Mouse (Mus musculus) yolk sac, embryonic 10.5 days (tissue): ENCODE results near the gene Ern1.

Experiments used
- DNase-seq: peaks from one replicate; pipeline ENCODE4 v3.0.0-alpha.2; 2017; ENCODE audit warnings: low spot score

Ern1 gene

DNA sequence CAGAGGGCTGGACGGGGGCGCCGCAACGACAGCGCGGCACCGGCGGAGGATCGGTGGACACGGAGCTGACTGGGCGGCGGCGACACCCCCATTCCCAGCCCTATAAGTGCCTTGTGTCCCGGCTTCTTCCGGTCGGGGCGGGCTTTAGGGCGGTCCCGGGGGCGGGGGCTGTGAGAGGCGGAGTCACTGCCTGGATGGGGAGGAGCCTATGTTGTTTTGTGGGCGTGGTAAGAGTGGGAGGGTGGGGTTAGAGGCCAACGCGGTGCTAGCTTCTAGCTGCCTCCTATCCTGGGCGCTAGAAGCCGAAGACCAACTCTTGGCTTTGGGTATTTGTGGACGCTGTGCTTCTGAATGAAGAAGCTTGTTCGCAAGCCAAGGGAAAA lies at the start of gene Ern1:
Ern1 (minus strand) TSS at position 120 of the 383 bp plus-strand sequence.
- DNase-seq, result peak; percentile 98

DNA sequence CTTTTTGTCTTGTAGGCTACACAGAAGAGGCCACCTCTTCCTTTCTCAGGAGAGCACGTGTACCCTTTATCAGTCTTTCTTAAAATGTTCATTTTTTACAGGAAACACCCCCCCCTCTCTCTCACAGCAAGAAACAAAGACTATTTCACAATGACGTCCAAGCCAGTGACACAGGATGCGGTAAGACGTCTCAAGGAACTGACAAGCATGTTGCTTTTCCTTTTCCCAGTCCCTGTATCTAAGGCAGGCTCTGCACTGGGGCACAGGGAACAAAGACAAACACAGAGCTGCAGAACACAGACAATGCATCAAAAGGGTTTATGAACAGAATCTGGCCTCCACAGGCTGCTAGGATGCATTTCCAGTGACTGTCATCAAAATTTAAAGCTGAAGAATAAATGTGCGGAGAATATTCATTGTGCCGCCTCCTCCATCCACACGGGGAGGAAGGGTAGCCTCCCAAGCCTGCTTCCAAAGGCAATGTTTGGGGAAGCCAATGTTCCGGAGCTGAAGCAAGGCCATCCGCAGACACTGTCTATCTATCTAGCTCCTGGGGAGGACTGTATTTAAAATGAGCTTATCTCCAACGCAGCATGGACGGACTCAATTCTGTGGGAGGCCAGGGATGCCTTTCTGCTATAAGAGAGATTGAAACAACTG lies 48.7 kb upstream of the Ern1 start:
- DNase-seq, result no peak

DNA sequence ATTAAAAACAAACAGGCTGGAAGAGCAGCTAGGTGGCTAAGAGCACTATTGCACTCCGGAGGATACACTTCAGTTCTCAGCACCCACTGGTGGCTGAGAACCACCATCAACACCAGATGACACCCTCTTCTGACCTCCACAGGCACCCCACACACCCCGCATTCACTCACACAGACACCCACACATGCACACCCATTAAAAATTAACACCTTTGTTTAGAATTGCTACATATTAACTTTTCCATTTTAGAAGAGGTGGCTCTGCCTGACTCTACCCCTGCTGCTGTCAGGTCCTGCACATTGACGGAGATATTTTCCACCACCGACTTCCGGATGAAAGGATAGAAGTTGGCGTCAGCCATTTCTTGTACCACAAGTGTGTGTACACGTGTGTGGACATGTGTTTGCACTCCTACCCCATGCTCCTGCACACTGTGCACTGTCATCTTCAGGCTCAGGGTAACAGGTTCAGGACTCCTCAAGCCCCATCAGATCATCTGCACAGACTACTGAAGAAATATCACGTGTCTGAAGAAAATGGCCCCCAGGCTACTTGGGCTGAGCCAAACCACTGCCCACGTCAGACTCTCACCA lies 48.1 kb upstream of the Ern1 start:
- no peak for DNase-seq

DNA sequence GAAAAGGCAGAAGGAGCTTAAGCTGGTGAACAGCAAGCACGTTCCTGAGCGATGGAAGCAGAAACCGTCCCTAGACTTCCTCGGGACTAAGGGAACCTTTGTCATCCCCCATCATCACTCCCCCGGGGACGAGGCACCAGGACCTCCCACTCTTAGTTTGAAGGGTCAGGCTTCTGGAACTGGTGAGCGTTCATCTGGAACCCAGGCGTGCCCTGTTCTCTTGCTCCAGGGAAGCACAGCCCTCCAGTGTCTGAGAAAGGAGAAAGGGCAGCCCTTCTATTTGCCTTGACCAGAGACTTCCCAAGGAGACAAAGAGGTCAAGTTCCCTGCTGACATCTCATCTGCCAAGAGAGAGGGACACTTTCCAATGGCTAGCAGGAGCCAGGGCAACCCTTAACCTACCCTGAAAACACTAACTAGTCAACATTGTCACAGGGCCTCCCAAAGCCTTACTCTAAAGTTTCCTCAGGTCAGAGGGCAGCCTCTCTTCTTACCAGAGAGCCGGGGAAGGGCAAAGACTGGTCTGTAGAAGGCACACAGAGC lies 44.7 kb upstream of the Ern1 start:
- peak; percentile 53 for DNase-seq

DNA sequence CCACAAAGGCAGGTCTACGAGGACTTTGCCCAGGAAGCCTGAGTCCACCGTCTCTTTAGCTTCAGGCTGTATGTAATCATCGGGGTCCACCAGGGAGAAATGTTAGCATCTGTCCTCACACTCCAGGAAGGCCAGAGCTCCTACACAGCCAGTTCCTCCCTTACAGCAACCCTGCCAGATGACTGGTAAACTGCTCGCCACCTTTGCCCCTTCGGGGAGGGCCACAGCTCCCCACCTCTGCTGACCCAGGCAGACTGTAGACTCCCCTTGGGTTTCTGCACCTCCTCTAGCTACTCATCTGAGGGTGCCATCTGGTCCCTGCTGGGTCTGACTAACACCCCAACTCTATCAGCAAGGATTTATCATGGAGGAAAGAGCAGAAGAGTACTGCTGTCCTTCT lies 42.1 kb upstream of the Ern1 start:
- DNase-seq, result peak; percentile 44

DNA sequence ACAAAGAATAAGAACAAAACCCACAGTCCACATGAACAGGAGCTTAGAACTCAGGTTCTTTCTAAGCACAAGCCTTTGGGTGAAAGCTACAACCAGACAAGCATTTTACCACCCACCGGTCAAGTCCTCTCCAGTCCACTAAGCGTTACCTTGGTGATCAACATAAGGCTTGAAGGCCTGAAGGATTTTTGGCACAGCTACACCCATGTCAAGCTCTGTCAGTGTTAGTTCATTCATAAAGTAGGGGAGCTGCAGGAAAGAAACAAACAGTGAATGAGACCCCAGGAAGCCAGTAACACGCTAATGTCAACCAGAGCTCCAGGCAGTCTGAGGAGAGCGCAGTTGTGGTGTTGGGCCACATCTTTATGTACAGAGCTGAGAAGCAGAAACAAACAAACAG lies 41.5 kb upstream of the Ern1 start:
- DNase-seq, result no peak

DNA sequence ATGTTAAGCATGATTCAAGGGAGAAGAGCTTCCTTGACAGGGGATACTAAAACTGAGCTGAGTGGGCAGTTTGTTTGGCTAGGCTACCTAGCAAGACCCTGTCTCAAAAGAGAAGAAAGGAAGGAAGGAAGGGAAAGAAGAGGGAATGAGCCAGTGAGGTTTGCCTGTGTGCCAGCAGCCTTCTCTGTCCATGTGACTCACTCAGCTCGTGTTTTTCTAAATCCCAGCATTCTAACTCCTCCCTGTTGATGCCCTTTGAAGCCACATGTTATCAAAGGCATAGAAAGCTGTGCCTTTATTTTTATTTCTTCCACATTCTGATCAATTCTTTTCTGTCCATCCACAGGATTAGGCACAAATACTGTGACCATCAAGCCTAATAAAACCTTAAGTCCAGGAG lies 40.3 kb upstream of the Ern1 start:
- no peak for DNase-seq

DNA sequence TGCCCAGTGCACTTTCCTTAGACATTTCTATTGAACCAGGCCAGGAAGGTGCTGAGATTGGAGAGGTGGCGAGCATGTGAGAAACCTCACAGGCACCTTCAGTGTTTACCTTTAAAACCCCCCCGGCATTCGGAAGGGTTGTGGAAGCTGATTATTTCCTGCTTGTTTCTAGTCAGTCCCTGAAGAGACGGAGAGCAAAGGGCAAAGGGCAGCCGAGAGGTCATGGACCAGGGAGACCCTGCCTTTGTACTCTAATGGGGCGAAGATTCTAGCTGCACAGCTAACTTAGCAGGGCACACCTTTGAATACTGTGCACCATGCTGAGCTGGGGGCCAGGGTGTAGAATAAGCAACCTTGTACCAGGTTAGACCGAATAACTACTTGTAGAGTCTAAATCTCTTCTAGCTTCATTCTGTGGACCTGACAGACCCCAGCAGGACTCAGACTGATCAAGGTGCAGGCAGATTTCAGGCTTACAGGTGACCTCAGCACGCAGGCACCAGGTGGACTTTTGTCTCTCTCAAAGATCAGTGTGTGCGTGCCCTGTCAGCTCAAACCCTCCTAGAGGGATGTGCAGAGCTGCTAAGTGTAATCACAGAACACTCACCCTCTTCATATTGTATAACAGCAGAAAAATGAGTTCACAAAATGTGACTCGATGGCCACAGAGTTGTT lies 39.6 kb upstream of the Ern1 start:
- peak; percentile 91 for DNase-seq

DNA sequence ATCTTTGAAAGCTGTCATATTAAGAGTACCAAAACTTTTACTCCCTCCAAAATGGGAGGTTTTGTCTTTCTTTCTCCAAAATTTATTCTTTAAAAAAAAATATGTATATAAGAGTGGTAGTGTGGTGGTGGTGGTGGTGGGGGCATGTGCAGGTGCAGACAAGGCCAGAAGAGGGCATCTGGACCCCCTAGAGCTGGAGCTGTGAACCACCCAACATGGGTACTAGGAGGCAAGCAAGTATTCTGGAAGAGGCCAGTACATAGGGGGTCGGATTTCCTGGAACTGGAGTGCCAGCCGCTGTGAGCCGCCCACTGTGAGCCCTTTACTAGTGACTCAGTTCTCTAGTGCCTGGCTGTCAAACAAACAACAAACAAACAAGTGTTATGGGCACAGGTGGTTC lies 34.9 kb upstream of the Ern1 start:
- no peak for DNase-seq

DNA sequence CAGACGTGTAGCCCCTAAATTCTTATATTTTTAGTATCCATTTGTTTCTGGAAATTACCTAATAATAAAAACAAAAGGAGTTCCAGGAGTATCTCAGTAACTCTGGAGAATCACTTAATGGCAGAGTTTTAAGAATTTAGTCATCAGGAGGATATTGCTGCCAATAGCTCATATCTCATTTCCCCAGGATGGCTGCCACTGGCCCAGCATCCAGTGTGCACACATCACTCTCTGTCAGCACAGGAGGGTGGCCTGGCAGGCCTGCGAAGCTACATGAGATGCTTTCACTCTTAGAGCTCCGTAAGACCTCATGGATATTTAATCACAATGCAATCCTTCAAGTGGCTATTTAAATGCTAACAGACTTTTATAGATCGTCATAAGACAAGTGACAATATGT lies 34.0 kb upstream of the Ern1 start:
- no peak for DNase-seq

DNA sequence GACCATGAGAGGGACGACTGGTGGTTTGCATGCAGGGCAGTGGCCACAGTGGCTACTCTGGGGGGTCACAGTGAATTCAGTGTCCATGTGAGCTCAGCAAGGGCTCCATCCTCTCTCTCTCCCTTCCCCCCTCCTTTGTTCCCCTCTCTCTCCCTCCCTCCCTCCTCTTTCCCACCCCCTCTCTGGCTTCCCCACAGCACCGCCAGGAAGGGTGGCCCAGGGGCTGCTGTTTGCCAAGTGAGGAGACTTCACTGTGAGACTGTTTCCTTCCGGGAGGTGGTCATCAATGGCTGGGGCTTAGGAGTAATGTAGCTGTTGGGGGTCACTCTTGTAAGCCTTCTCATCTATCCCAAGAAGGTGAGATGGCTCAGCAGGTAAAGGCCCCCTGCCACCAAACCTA lies 32.8 kb upstream of the Ern1 start:
- DNase-seq, result no peak

DNA sequence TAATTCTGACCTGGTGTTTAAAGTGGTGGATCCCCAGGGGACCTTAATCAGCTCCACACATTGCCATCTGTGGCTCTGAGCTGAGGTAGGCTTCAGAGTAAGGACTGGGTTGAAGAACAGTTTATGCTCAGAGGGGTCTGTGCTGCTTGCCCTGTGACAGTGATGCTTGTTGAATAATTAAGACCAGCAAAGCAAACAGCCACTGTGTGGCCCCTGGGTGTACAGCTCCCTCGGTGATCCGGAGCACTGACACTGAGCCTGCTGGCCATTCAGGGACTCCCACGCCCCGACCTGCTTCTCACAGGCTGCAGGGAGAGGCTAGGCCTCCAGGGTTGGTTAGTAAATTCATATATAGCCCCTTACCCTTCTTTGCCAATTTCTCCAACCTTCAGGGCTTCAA lies 31.9 kb upstream of the Ern1 start:
- no peak for DNase-seq

DNA sequence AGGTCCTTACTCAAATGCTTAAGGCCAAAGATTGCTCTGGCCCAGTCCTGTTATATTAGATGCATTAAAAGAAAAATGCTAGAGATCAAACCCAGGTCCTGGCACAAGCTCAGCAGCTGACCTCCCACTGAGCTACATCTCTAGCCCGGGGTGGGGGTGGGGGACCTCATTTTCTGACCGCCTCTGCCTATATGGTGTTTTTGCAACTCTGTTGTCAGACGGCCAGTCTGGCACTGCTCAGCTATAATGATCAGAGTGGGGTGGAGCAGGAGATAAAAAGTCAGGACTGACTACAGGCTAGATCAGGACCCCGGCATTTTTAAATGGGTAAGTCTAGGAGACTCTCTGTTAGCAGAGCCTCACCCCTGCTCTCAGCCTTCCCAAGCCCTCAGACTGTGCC lies 30.7 kb upstream of the Ern1 start:
- DNase-seq, result no peak

DNA sequence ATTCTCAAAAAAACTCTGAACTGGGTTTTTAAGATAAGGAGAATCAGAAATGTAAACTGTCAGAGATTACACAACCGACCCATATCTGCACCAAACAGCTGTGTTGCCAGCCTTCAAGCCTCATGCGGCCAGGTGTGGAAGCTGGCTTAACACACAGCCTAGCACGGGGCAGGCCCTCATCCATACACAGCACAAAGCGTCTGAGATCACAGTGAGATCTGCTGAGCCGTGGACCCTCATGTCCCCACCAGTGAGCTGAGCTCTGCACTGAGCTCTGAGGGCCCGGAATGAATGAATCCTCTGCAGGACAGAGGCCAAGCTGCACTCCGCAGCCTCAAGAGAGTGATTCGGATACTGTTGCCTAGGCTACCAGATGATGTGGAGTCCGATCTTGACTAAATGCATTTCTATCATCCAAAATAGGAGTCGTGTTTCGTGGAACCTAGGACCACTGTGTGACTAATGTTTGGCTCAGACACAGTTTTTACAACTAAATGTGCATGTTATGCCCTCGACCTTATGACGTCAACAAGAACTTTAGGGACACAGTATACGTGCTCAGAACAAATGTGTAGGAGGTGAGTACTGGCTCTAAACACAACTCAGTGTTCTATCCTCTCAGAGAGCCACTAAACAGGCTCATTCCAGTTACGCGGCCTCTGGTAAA lies 27.6 kb upstream of the Ern1 start:
- DNase-seq, result no peak

DNA sequence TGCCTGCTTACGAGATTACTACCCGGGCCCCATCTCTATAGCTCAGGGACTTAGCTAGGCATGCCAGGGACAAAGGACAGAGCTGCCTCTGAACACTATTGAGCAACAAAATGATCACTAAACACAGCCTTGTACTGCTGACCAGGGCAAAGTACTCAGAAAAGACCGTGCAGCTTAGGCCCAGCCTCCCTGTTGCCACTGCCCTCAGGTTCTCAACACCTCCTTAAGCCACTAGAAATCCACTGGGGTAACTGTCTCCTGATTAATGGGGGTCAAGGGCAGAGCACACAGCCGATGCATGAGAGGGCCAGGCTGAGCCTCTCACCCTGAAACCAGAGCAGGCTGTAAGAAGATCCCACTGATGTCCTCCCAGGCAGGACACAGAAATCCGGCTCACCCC lies 26.8 kb upstream of the Ern1 start:
- peak; percentile 78 for DNase-seq

DNA sequence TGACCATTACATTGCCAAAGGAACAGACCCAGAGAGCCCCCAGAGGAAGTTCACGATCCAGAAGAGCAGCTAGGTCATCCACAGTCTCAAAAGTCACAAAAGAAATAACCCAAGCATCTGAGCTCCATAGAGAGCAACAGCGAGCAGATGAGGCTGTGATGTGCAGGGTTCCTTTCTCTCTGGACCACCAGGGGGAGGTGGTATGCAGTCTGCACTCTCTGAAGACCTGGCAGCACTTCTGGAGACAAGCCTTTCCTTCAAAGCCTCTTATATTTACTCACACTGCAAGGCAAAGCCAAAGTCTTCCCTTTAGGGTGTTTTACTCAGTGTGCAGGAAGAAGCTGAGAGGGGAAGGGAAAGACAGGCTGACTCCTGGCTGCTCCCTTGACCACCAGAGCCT lies 25.5 kb upstream of the Ern1 start:
- DNase-seq, result no peak

DNA sequence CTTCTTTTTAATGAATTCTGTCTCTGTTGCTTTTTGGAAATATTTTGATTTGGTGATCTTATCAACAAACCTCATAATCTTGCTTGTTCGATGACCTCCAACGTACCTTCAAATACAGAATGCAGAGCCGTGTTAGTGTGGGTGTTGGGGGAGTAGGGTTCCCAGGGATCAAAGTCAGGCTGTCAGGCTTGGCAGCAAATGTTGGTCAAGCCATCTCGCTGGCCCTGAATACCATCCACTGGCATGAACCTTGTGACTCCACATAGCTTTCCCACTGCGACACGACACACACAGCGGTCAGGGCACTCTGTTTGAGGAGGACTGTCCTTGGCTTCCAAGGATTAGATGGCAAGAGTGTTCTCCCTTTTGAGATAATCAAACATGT lies 24.3 kb upstream of the Ern1 start:
- DNase-seq, result no peak

DNA sequence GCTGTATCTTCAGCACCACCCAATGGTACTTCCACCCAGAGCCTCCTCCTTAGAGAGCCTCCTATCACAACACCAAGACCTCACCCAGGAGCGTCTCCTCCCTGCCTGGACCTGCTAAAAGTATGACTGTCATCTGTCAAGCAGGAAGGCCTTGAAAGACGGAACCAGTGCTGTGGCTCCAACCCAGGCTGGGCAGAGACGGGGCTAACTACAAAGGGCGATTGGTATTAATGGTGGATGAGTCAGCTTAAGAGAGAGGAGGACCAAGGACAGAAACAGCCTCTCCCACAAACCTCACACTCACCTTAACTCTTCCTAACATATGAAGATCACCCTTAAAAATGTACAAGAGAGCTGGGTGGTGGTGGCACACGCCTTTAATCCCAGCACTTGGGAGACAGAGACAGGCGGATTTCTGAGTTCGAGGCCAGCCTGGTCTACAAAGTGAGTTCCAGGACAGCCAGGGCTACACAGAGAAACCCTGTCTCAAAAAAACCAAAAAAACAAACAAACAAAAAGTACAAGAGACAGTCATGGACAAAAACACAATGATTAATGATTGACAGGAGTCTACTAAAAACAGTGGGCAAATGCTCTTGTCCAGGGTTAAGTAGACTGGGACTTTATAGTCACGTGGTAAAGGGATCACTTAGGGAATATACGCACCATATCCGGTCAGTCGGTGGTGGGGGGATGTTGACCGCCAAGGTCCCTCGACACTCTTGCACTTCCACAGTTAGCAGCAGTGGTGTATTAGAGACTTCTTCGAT lies 23.8 kb upstream of the Ern1 start:
- no peak for DNase-seq

DNA sequence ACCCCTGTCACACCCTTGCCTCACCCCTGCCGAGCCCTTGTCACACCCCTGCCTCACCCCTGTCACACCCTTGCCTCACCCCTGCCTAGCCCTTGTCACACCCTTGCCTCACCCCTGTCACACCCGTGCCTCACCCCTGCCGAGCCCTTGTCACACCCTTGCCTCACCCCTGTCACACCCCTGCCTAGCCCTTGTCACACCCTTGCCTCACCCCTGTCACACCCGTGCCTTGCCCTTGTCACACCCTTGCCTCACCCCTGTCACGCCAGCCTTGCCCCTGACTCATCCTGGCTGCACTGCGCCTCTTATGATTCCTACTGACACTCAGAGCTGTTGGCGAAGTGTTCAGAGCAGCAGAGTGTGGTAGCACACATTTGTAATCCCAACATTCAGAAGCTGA lies 20.0 kb upstream of the Ern1 start:
- DNase-seq, result no peak

DNA sequence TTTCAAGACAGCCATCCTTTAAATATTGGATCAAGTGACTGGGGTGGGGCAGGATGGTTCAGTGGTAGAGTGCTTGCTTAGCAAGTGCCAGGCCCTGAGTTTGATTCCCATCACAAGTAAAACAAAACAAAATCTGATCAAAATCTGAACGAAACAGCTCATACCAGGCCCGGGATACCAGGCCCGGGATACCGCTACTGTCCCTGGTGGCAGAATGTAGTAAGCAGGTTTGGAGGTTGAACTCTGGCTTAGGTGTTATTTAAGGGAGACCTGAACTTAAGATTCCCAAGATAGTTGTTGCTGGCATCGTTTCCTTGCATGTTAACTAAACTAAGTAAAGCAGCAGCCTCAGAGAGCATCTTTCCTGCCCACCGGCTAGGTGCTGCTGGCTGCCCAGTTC lies 18.6 kb upstream of the Ern1 start:
- DNase-seq, result no peak

DNA sequence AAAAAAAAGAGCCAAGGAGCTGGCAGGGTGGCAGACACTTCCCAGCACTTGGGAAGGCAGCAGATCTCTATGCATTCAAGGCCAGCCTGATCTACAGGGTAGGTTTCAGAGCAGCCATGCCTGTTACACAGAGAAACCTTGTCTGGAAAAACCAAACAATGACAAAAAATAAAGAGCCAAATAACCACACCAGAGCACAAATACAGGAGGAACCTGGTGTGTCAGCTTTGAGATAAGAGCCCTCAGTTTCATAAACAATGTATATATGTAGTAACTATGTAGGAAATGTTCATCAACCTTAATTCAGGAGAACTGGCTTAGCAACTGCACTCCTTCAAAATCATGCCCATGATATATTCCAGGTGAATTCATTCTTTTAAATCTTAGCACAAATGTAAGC lies 16.5 kb upstream of the Ern1 start:
- DNase-seq, result no peak

DNA sequence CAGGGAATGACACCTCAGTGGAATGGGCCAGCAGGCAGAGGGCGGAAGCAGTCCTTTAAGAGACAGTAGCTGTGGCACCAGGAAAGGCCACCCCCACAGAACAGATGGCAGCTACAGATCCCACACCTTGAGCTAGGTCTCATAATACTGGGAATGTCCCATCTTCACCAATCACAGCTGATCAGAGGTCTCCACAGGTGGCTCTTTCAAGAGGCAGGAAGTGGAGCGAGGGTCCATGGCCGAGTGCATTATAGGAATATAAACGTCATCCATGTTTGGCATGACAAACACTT lies 15.7 kb upstream of the Ern1 start:
- no peak for DNase-seq
